Mouse (Mus musculus) MEL (cell line): ENCODE measurements around the gene Pcca.

Experiments used
- CHD2 ChIP-seq: IDR thresholded peaks from 2 replicates; pipeline ENCODE4 v1.6.1; 2011; ENCODE audit warnings: low read length, improper control_type of control experiment
- CTCF ChIP-seq, 3 experiments: IDR thresholded peaks in 2 of 3; conservative IDR thresholded peaks in 1 of 3; 2 replicates each; pipeline ENCODE4 v1.5.1; 2011 to 2012; ENCODE audit warnings: low read length in 3 of 3, low read depth in 2 of 3, mild to moderate bottlenecking in 2 of 3, improper control_type of control experiment in 1 of 3, inconsistent platforms in 1 of 3, mixed read lengths in 1 of 3, moderate library complexity in 1 of 3; ENCODE audit not compliant: control insufficient read depth in 1 of 3, insufficient read depth in 1 of 3, poor library complexity in 1 of 3, severe bottlenecking in 1 of 3
- ELF1 ChIP-seq: IDR thresholded peaks from 2 replicates; pipeline ENCODE4 v1.6.1; 2014; ENCODE audit warnings: low read depth, mild to moderate bottlenecking, inconsistent platforms, low read length, improper control_type of control experiment, moderate library complexity
- EP300 ChIP-seq, 2 experiments: IDR thresholded peaks; 2 replicates each; pipeline ENCODE4 v1.6.1; 2011; ENCODE audit warnings: improper control_type of control experiment in 2 of 2, low read length in 2 of 2, low read depth in 1 of 2, mild to moderate bottlenecking in 1 of 2
- MAFK ChIP-seq: IDR thresholded peaks from 2 replicates; pipeline ENCODE4 v1.6.1; 2011; ENCODE audit warnings: low read depth, mild to moderate bottlenecking, low read length, improper control_type of control experiment, borderline replicate concordance
- POLR2A ChIP-seq, 2 experiments: IDR thresholded peaks; 2 replicates each; pipeline ENCODE4 v1.6.1; 2011 to 2012; ENCODE audit warnings: low read length in 2 of 2, mild to moderate bottlenecking in 2 of 2, control low read depth in 1 of 2, improper control_type of control experiment in 1 of 2, low read depth in 1 of 2, moderate library complexity in 1 of 2; ENCODE audit not compliant: control insufficient read depth in 1 of 2, insufficient read depth in 1 of 2, poor library complexity in 1 of 2
- RAD21 ChIP-seq: IDR thresholded peaks from 2 replicates; pipeline ENCODE4 v1.6.1; 2011; ENCODE audit warnings: mild to moderate bottlenecking, low read depth, low read length, improper control_type of control experiment
- RCOR1 ChIP-seq: IDR thresholded peaks from 2 replicates; pipeline ENCODE4 v1.6.1; 2012; ENCODE audit warnings: low read depth, mild to moderate bottlenecking, inconsistent platforms, low read length, improper control_type of control experiment
- TCF12 ChIP-seq: IDR thresholded peaks from 2 replicates; pipeline ENCODE4 v1.6.1; 2014; ENCODE audit warnings: low read depth, mild to moderate bottlenecking, inconsistent platforms, low read length, improper control_type of control experiment, moderate library complexity
- UBTF ChIP-seq: IDR thresholded peaks from 2 replicates; pipeline ENCODE4 v1.6.1; 2012; ENCODE audit warnings: low read depth, mild to moderate bottlenecking, inconsistent platforms, low read length, improper control_type of control experiment, moderate library complexity, borderline replicate concordance; ENCODE audit not compliant: insufficient read depth
- ZC3H11A ChIP-seq: IDR thresholded peaks from 2 replicates; pipeline ENCODE4 v1.6.1; 2012; ENCODE audit warnings: low read depth, mild to moderate bottlenecking, inconsistent platforms, low read length, improper control_type of control experiment
- ZKSCAN1 ChIP-seq: IDR thresholded peaks from 2 replicates; pipeline ENCODE4 v1.6.1; 2012; ENCODE audit warnings: low read depth, mild to moderate bottlenecking, inconsistent platforms, low read length, improper control_type of control experiment, moderate library complexity
- ZNF384 ChIP-seq: IDR thresholded peaks from 2 replicates; pipeline ENCODE4 v1.6.1; 2012; ENCODE audit warnings: low read depth, mild to moderate bottlenecking, inconsistent platforms, low read length, improper control_type of control experiment

DNA sequence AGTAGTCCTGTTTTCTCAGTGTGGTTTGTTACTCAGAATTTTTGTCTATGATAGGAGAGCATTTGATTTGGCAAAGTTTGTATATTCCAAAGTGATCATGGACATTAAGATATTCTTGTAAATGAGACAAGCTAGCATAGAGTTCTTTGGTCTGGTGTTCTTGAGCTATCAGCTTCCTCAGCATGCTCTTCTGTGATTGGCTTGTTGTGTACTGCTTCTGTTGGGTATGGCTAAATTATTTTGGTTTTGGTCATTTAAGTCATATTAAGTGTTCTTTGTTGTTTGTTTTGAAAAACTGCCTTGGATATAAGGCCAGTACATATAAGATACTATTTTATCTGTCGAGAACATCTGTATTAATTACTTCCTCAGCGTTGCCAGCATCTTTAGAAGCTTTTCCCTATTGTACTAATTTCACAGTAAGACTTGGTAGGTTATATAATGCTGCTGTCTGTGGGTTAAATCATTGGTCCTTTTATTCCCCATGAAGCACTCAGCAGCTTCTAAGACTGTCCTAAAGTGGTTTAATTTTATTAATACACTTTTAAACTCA is 105.1 kb downstream of the Pcca start:
- TF ChIP-seq CTCF (IDR thresholded peaks at IDR 0.05 in 2 of 3, conservative IDR thresholded peaks at IDR 0.05 in 1 of 3; ENCODE audit: control insufficient read depth in 1 of 3, insufficient read depth in 1 of 3, low read depth in 2 of 3, low read length in 3 of 3, poor library complexity in 1 of 3, severe bottlenecking in 1 of 3) (no peak), UBTF (no peak), RCOR1 (no peak), POLR2A (IDR thresholded peaks at IDR 0.05; ENCODE audit: control insufficient read depth in 1 of 2, insufficient read depth in 1 of 2, low read depth in 1 of 2, low read length in 2 of 2, poor library complexity in 1 of 2) (no peak), EP300 (IDR thresholded peaks at IDR 0.05; ENCODE audit: low read depth in 1 of 2, low read length in 2 of 2) (peak; percentile 41 to 46; a peak in 2 of 4 replicates), ZNF384 (no peak), ELF1 (no peak), CHD2 (no peak), ZC3H11A (no peak), MAFK (no peak), ZKSCAN1 (no peak), TCF12 (peak; percentile 45; the same call in 1 of the 2 replicates), RAD21 (no peak)
